Mouse (Mus musculus): Measurements from ENCODE around the gene Dnm3.

Dnm3 gene

DNA sequence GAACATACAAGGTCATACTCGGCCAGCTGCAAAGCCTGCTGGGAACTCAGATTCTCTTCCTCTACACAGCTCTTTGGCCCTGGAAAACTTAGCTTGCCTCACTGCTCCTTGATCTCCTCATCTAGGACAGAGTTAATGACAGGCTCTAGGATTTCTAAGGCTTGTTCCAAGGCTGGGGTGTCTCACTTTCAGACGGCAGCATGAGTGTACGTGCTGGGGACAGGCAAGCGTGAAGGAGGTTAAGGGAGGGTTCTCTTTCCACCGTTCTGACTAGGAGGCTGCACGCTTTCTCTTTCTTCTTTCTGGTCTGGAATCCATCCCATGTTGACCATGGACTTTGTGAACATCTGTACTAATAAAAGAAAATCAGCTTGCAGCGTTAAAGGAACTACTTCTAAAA is 315.2 kb downstream of the Dnm3 start:
- no peak for DNase-seq (ENCODE audit: low read depth, low spot score)

DNA sequence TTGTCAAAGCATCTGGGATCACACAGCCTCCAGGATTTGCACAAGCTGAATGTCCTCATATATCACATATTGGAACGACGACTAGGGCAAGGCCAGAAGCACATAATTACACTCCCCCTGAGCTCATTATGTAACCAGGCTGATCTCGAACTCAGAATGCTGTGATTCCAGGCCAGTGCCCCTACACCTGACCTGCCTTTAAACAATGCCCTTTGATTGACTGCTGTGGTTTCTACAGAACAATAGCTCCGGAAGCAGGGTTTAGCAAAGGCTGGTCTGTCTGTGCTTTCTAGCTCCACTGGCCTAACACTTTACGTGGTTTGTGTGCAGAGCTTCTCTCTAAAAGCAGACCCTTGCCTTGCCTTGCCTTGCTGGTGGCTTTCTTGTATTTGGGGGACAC is 315.6 kb downstream of the Dnm3 start:
- no peak for DNase-seq (ENCODE audit: low read depth, low spot score)

DNA sequence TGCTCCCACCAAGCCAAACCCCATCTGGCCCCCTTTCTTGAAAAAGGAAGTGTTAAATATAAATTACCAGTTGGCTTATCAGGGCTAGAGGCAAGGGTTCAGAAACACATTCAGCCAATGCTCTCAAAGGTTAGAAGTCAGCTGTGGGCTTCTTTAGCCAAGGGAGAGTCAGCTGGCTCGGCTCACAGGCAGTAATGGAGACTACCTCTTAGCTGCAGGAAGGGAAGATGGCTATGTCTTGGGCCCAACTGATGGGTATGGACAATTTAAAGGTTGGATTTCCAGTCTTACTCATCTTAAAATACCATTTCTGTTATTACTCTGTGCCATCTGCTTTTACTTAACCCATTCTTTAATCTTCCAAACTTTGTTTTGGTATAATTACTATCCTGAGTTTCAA is 317.1 kb downstream of the Dnm3 start:
- DNase-seq (ENCODE audit: low read depth, low spot score): no peak

DNA sequence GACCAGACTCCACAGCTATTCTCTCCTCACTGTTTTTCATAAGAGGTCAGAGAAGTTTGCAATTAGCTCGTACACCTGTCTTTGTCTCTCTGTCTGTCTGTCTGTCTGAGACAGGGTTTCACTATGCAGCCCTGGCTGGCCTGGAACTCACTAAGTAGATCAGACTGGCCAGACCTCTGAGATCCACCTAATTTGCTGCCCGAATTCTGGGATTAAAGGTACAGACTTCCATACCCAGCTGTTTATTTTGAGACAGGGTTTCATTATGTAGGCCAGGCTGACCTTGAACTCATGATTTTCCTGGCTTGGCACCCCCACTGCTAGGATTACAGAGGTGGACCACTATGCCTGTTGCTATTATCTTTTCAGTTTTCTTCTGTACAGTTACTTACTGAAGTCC is 319.3 kb downstream of the Dnm3 start:
- no peak for DNase-seq (ENCODE audit: low read depth, low spot score)

DNA sequence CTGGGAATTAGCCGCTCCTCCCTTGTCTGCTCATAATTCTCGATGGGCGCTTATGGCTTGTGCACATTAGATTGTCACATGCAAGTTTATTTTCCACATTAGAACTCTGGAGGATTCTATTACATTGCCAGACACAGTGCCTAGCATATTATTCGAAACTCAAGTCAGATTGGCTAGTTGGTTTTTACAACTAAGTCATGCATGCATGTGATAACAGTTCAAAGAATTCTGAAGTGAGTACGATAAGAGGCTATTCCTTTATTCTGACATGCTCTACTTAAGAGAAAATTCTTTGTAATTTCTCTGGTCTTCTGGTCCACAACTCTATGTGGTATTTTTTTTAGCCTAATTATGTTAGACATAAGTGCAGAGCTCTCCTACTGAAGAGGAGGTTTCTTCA is 320.2 kb downstream of the Dnm3 start:
- no peak for DNase-seq (ENCODE audit: low read depth, low spot score)

DNA sequence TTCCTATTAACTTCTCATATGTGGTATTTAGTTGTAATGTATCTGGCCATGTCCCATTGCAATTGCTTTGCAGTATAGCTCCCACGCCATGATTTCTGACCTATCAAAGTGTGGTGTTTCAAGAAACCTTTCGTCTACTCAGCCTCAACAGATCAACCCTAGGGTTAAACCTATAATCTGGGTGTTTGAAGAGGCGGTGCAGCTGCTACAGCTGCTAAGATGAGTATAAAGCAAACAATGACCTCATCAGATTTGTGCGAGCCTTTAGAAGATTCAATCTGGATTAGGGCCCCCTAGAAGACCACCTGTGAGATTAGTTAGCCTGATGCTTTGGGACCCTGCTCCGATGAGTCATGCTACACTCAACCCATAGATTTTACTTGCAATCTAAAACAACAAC is 321.0 kb downstream of the Dnm3 start:
- no peak for DNase-seq (ENCODE audit: low read depth, low spot score)

DNA sequence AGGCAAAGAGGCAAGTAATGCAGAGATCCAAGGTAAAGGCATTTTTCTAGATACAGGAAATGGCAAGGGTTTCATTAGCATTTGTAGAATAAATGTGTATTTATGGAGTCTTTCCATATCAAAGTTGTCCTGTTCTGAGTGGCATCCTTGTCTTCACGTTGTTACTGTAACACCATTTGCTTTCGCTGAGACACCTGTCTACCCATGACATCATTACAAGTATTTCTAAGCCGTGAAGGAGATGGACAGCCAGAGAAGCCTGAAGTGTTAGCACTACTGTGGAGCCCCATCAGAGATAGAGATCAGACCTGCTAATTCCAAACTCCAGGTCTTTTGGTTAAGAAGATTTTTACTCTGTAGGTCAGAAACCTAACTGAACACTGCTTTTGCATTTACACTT is 322.3 kb downstream of the Dnm3 start:
- no peak for DNase-seq (ENCODE audit: low read depth, low spot score)

DNA sequence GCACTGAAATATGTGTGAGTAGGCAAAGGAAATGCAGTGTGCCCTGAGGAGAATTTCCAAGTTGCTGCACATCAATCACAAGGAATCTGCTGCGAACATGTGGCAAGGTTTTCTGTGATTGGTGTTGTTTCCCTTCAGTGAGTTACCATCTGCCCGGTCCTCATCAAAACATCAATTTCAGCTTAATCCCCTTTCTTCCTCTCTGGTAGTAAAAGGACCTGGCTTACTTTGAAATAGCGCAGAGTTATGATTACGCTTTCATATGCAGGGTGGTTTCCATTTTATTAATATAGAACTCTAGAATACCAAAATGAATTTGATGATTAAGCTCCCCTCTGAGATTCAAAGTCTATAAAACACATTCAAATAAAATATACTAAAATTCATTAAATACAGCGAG is 324.7 kb downstream of the Dnm3 start:
- DNase-seq (ENCODE audit: low read depth, low spot score): no peak

DNA sequence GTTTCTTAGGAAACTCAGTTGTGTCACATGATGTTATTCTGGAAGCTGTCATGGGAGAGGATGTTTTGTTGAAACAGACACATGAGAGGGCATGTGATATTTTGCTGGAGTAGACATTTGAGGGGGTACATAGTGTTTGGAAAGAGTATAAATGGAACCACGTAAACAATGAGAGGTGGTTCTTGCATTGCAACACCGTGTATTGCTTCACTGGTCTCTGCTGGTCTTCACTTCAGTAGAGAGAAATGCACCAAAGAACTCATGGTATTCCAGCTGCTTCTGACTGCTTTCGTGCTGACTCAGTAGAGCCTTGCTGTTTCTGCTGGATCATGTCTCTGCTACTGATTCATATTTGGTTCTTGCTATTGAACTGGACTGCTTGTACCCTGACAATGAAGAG is 328.1 kb downstream of the Dnm3 start:
- DNase-seq (ENCODE audit: low read depth, low spot score): no peak

DNA sequence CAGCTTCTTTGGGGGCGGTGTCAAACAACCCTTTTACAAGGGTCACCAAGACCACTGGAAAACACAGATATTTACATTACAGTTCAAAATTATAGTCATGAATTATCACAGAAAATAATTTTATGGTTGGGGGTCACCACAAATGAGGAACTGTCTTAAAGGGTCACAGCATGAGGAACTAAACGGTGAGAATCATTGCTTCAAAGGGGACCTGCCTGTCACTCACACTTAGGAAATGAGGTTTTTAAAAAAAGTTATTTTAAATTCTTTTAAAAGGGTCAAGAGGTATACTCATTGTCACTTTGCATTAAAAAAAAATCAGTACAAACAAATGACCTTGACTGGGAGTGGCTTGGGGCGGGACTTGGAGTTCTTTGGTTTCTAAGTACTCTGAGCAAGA is 330.3 kb downstream of the Dnm3 start:
- DNase-seq (ENCODE audit: low read depth, low spot score): no peak

DNA sequence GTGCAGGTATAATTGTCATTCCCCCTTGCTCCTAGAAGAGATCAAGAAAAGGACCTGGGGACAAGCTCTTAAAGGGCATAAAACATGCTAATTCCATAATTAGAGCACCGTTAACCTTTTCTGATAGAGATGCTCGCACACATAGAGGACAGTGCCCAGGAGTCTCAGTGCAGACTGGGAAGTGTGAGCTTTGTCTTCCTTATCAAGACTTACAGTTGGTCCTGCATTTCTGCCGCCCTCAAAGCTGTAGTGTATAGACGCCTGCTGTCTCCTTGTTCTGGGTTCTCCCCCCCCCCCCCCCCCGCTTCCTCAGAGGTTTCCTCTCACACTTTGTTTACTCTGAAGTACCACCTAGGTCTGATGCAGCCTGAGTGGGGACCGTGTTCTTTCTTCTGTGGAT is 332.1 kb downstream of the Dnm3 start:
- DNase-seq (ENCODE audit: low read depth, low spot score): no peak

DNA sequence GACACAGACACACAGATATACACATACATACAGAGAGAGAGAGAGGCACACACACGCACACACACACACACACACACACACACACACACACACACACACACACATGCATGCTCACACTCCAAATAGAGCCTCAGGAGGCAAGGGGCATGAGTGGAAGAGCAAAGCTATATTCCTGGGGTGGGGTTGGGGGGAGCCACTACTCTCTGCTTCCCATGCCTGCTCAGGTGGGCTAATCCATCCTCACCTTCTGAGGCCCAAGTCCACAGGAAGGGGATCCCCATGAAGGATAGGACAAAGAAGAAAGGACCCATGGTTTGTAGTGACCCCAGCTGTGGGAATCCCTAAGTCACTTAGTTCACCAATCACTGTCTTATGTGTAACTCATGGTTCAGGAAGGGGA is 332.8 kb downstream of the Dnm3 start:
- DNase-seq (ENCODE audit: low read depth, low spot score): no peak

DNA sequence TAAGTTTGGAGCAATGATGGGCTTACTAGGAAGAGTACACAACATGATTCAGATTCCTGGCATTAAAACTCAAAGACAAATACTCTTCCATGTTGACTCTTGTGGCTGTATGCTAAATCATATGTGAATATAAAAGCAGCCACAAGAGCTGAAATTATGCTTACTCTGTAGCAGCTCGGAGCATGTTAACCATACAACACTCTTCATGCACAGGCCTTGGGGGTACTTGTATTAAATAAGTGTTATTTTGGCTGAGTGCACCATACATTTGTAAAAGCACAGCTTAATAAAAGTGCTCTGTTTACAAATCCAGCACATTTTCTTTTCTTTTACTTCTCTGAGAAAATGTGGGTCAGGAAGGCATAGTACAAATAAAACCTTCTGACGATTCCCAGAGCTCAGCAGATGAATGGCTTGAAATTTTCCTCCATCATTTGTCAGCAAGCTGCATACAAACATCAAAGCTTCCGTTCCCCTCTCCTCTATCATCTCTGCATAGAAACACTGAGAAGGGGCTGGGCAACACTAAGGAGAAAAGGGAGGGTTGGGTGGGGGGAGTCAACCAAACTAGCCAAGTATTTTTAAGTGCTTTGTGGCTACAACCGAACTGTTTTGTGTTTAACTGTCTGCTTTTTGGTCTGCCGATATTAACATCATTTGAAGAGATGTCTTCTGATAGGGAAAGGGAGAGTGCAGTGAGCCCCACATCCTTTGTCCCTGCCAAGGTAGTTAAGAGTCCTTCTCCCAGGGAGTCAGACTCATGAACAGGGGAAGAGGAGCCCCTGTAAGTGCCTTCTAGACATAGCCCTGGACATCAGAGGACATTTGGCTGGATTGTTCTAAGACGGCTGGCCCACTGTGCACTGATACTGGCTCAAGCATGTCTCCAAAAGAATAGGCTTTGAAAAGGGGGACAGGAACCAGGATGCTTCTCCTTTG is 333.6 kb downstream of the Dnm3 start:
- no peak for DNase-seq (ENCODE audit: low read depth, low spot score)

DNA sequence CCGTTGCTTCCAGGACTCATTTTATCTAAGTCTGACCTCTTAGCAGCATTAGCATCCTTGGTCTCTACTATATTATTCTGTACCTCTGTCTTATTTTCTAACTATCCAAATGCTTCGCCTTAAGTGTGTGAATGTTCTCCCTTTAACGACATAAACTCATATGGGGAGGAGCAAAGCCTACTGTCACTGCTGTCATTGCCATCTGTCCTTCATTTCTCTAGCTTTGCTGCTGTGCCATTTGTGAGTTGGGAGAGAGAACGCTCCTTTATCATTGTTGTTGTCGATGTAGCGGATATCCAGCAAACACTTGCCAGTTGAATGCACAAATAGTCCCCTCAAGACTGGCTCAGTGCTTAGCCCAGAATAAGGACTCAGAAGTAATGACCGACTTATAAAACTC is 335.5 kb downstream of the Dnm3 start:
- no peak for DNase-seq (ENCODE audit: low read depth, low spot score)

DNA sequence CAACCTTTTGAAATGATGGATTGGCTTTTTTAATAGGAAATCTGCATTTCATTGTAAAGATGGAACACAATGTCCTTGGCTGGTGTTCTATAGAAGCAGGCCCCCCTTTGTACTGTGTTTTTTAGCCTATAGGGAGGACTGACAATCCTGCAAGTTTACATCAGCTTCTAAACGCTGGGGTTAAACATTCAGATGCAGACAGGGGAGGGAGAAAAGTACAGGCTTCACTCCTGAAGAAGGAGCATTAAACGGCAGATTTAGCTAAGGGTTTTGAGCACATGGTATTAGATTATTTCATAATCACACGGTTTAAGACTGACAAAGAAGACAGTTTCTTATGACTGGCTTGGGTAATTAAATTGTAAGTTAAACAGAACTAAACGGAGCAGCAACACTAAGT is 341.5 kb downstream of the Dnm3 start:
- no peak for DNase-seq (ENCODE audit: low read depth, low spot score)

DNA sequence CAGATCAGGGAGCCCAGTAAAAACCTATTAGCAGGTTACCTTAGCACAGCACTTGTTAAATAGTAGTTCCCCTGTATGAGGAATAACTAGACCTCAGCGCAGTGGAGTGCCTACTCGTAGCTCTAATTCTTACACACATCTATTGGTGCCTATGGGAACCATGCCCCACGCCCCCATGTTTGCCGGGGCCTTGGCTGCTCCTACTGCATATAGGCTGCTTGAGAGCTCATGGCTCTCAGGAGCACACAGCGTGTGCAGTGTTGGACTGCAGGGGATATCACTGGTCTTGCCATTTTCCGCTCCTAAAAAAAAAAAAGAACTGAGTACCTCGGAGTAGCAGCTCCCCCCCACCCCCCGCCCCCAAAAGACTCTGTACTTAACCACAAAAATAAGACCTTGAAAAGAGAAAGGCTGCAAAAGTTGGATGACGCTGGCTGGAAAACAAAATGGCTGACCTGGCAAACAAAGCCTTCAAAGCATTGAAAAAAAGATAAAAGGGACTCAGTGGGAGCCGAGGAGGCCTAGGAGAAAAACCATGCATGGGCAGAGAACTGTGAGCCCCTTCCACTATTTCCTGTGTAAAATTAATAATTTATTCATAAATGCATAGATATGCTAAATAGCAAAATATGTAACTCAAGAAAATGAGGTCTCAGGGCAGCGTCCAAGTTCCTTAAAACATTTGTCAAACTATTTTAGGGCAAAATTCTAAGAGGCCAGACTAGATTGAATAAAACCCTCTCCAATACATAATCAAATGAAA is 342.2 kb downstream of the Dnm3 start:
- no peak for DNase-seq (ENCODE audit: low read depth, low spot score)

DNA sequence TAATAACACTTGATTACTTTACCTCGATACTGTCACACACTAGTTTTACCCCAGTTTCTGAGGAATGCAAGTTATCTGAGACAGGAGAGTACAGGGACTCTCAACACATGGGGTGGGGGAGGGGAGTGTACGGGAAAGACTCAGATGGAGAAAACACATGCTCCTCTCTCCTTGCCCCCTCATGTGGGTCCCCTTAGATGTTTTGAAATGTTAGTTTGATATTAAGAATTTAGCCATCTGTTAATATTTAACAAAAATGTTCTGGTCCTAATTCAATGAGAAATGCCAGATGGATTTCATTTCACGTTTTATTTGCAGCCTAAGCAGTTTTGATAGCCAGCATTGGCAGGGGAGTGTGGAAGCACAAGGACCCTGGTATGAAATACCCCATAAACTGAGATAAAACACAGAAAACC is 343.2 kb downstream of the Dnm3 start:
- no peak for DNase-seq (ENCODE audit: low read depth, low spot score)

DNA sequence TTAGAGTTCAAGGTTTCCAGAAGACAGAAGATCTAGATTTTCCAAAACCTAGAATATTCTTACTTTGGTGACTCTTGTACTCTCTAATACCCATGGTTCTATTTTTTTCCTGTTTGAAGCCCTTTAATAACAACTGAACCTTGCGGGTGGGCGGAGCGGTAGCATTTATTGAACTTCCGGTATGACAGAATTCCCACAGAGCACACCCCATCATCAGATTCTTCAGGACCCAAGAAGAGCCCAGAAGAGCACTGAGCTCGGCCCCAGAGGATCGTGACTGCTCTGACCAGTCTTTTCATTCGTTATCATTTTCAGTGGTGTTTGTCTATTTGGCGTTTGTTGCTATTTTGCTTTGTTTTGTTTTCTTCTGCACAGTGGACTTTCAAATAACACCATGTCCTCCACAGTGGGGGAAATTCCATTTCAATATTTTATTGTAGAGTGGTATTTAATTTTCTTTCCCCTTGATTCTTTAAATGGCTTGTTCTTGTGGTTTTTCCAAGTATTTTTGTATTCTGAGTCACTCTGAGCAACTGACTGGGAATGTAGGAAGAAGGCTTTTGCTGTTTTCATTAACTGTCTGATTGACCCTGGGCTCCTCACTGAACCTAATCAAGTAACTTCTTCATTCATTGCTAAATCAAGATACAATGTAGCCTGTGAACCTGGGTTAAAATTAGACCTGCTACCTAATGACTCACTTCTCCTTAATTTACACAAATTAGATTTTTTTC is 344.8 kb downstream of the Dnm3 start:
- DNase-seq (ENCODE audit: low read depth, low spot score): no peak

DNA sequence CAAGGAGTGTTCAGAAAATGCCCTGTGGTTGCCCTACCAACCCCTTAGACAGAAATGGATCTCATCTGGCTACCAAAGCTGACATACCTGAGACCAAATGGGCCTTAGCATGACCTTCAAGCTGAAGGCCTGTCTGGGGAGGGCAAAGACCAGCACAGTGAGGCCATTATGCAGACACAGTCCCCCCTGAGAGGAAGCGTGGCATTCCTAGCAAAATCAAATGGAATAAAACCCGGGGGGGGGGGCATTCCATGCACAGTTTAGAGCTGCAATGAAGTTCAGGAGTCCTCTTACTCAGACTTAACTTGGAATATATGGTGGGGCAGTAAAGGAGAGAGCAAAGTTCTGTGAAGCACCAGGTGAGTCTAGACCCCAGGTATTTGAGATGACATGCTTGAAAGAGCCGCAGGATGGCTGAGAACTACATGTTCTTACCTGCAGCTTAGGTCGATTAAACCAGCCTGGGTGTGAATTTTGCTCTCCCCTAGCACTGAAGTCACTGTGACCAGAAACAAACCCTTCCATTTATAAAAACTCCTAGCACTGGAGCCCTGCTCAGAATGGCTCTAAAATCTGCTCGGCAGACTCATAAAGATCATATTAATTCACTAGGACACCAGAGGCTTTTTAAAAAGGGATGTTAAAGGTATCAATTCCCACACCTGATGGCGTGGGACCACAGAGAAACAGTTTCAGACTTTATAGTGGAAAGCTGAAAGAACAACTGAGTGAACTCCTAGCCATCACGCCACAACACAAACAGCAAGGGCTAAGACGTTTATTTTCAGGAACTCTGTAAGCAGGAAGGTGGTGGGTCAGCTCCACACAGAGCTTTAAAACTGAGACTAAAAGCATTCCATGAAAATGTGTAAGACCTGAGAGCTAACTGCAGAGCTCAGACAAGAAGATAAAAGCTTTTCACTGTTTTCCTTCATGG is 350.7 kb downstream of the Dnm3 start:
- DNase-seq (ENCODE audit: low read depth, low spot score): no peak

DNA sequence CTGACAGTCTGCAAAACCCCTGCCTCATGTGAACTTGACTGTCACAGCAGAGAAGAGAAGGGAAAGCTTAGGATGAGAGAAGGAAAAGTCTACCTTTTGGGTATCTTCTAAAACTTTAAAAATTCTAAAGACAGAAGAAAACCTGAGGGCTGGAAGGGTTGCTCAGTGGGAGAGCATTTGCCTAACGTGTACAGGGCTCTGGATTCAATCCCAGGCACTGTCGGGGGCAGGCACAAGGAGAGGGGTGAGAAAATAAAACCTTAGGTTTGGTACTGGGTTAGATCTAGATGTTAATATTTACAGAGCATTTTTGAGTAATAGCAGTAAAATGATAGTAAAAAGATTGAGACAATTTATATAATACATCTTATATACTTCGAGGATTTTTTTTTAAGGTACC is 353.4 kb downstream of the Dnm3 start:
- DNase-seq (ENCODE audit: low read depth, low spot score): no peak
